Mouse (Mus musculus) liver, embryonic 14.5 days (tissue): ENCODE measurements around the gene Cep85l. TPM values are rescaled to one million over a fixed set of nuclear protein-coding genes. Genes with fewer than 3 reads are reported as not detected.

Source experiments
- ATAC-seq: fragments of 200-750 bp; cut with Nextera tagmentation; 2 replicates; pipeline ENCODE4 v1.8.0; 2017; ENCODE audit warnings: moderate number of reproducible peaks, mild to moderate bottlenecking, moderate library complexity; ENCODE audit not compliant: insufficient read depth
- DNase-seq, 3 experiments: peaks; one replicate each; pipeline ENCODE4 v3.0.0-alpha.2; 2012 to 2013; ENCODE audit warnings: low read depth in 3 of 3, low spot score in 3 of 3
- H3K27ac ChIP-seq: fragments of 300-500 bp; sonication (generic); 2 replicates; pipeline ENCODE4 v1.5.1; 2014; ENCODE audit warnings: moderate library complexity, mild to moderate bottlenecking, control low read depth, inconsistent platforms
- H3K27me3 ChIP-seq: fragments of 300-500 bp; sonication (generic); 2 replicates; pipeline ENCODE4 v1.6.1; 2014; ENCODE audit warnings: mild to moderate bottlenecking, low read length, moderate library complexity; ENCODE audit not compliant: control insufficient read depth, insufficient read depth
- H3K36me3 ChIP-seq: fragments of 300-500 bp; sonication (generic); replicated peaks from 2 replicates; pipeline ENCODE4 v1.6.1; 2014; ENCODE audit warnings: low read depth; ENCODE audit not compliant: control insufficient read depth, insufficient read depth
- H3K4me1 ChIP-seq, 2 experiments: fragments of 200-500 bp in 1 of 2; fragments of 300-500 bp in 1 of 2; sonication (generic) in 1 of 2; replicated peaks; 2 replicates each; pipeline ENCODE4 v1.6.1; 2012 to 2014; ENCODE audit warnings: antibody characterized with exemption in 1 of 2, inconsistent platforms in 1 of 2, low read length in 1 of 2; ENCODE audit not compliant: control insufficient read depth in 2 of 2, insufficient read depth in 2 of 2
- H3K4me2 ChIP-seq: fragments of 300-500 bp; sonication (generic); 2 replicates; pipeline ENCODE4 v1.6.1; 2014; ENCODE audit warnings: low read depth, mild to moderate bottlenecking, control low read depth, moderate library complexity
- H3K4me3 ChIP-seq, 2 experiments: fragments of 200-500 bp in 1 of 2; fragments of 300-500 bp in 1 of 2; sonication (generic) in 1 of 2; 2 replicates each; pipeline ENCODE4 v1.5.1; 2012 to 2014; ENCODE audit warnings: low read depth in 2 of 2, low read length in 2 of 2, mild to moderate bottlenecking in 2 of 2, control low read depth in 1 of 2, inconsistent platforms in 1 of 2, moderate library complexity in 1 of 2; ENCODE audit not compliant: insufficient read depth in 1 of 2
- H3K9ac ChIP-seq: fragments of 300-500 bp; sonication (generic); replicated peaks from 2 replicates; pipeline ENCODE4 v1.6.1; 2014; ENCODE audit warnings: mild to moderate bottlenecking, control low read depth, moderate library complexity
- H3K9me3 ChIP-seq: fragments of 300-500 bp; sonication (generic); 2 replicates; pipeline ENCODE4 v1.6.1; 2016; ENCODE audit warnings: low read length, mixed read lengths; ENCODE audit not compliant: control insufficient read depth
- CTCF ChIP-seq: IDR thresholded peaks from 2 replicates; pipeline ENCODE4 v1.5.1; 2016; ENCODE audit warnings: antibody characterized with exemption, low read depth, control low read depth
- EP300 ChIP-seq: IDR thresholded peaks from 2 replicates; pipeline ENCODE4 v1.6.1; 2016; ENCODE audit warnings: antibody characterized with exemption, low read depth
- WGBS: fragments of 180-500 bp; shearing (Covaris S2); extraction: QIAGEN DNeasy Blood & Tissue Kit; methylation state at CpG from one replicate; pipeline ENCODE4 v1.1.7; 2014; ENCODE audit not compliant: insufficient replicate concordance; 5-methylcytosine and 5-hydroxymethylcytosine counted together
- polyA plus RNA-seq, 2 experiments: library from polyadenylated mRNA; depleted of rRNA in 1 of 2; stranded (reverse) in 1 of 2; unstranded in 1 of 2; fragments of >200 nt; fragmentation: Nextera tagmentation in 1 of 2; extraction: Ambion mirVana in 1 of 2; gene quantifications; 2 replicates each; pipeline versions ENCODE4 v1.2.1 to v1.2.3; 2012 to 2014

The Cep85l gene
- polyA plus RNA-seq, 2 experiments: 1.2 to 1.8 TPM

- Histone ChIP-seq H3K36me3 (no peaks in the 10 kb centered on the region), H3K9me3 (no peaks in the 10 kb centered on the region; the same call in 1 of the 2 replicates), H3K4me2 (no peak overlapping the region), H3K27ac (no peak overlapping the region), H3K4me1 (0 out of 4 replicates have a peak, but pooled peaks cover 0 to 2% of the 10 kb centered on the region in 2 experiments), H3K27me3 (no peaks in the 10 kb centered on the region), H3K9ac (no peak overlapping the region), H3K4me3 (no peak overlapping the region)
- TF ChIP-seq CTCF (no peak), EP300 (no peak)
- ATAC-seq (no peak), DNase-seq (no peak)
- WGBS: 65% methylated on average over 6 of the region's 6 CpGs
Observed at GRCm38 (mm10) chr10:53373885-53374578, 5.7 kb downstream of the Cep85l start.

- TF ChIP-seq CTCF (no peak), EP300 (no peak)
- no peak overlapping the region for H3K4me3 ChIP-seq
- H3K36me3 ChIP-seq: no peaks in the 10 kb centered on the region
- H3K9ac ChIP-seq: no peak overlapping the region
- no peak for DNase-seq
- H3K4me2 ChIP-seq: no peak overlapping the region
- no peaks in the 10 kb centered on the region; a peak in 1 of 4 replicates for H3K4me1 ChIP-seq
- H3K27me3 ChIP-seq: no peaks in the 10 kb centered on the region
- WGBS: 70% methylated on average over 2 of the region's 2 CpGs
- no peak overlapping the region for H3K27ac ChIP-seq
- no peaks in the 10 kb centered on the region; the same call in 1 of the 2 replicates for H3K9me3 ChIP-seq
- no peak for ATAC-seq
Observed at GRCm38 (mm10) chr10:53367265-53367664, 12.5 kb downstream of the Cep85l start.

GRCm38 (mm10) chr10:53364311-53364710 is 15.4 kb downstream of the Cep85l start:
- Histone ChIP-seq H3K9me3 (no peaks in the 10 kb centered on the region), H3K4me1 (peaks cover 0 to 3% of the 10 kb centered on the region in 2 experiments; a peak in 1 of 4 replicates), H3K4me3 (no peak overlapping the region), H3K9ac (no peak overlapping the region), H3K4me2 (no peak overlapping the region), H3K27ac (no peak overlapping the region), H3K36me3 (no peaks in the 10 kb centered on the region), H3K27me3 (no peaks in the 10 kb centered on the region)
- TF ChIP-seq CTCF (no peak), EP300 (no peak)
- ATAC-seq (0 out of 2 replicates have a peak, but pooled peaks have one; percentile 18), DNase-seq (no peak)

GRCm38 (mm10) chr10:53359016-53359415 is 20.7 kb downstream of the Cep85l start:
- DNase-seq (no peak), ATAC-seq (no peak)
- WGBS: 77% methylated on average over 3 of the region's 3 CpGs
- no peak overlapping the region for H3K4me3 ChIP-seq
- H3K36me3 ChIP-seq: no peaks in the 10 kb centered on the region
- 0 out of 4 replicates have a peak, but pooled peaks cover 0 to 3% of the 10 kb centered on the region in 2 experiments for H3K4me1 ChIP-seq
- no peak overlapping the region for H3K27ac ChIP-seq
- TF ChIP-seq EP300: no peak
- TF ChIP-seq CTCF: no peak
- no peak overlapping the region for H3K9ac ChIP-seq
- no peaks in the 10 kb centered on the region for H3K27me3 ChIP-seq
- no peaks in the 10 kb centered on the region for H3K9me3 ChIP-seq
- H3K4me2 ChIP-seq: no peak overlapping the region

- no peak for DNase-seq
- H3K27me3 ChIP-seq: no peaks in the 10 kb centered on the region
- no peak overlapping the region for H3K4me2 ChIP-seq
- no peaks in the 10 kb centered on the region for H3K4me1 ChIP-seq
- H3K9ac ChIP-seq: no peak overlapping the region
- ATAC-seq: no peak
- H3K4me3 ChIP-seq: no peak overlapping the region
- H3K36me3 ChIP-seq: no peaks in the 10 kb centered on the region
- H3K9me3 ChIP-seq: no peaks in the 10 kb centered on the region
- no peak overlapping the region for H3K27ac ChIP-seq
- no peak for TF ChIP-seq CTCF
- no peak for TF ChIP-seq EP300
- WGBS: 63% methylated on average over 3 of the region's 3 CpGs
Observed at GRCm38 (mm10) chr10:53353665-53354064, 26.1 kb downstream of the Cep85l start.
